Mouse (Mus musculus) liver, embryonic 15.5 days (tissue): ENCODE measurements around the gene Ugt2b35. TPM values are rescaled to one million over a fixed set of nuclear protein-coding genes. Genes with fewer than 3 reads are reported as not detected.
"Not testable (repeated sequence)": the region's sequence is repeated elsewhere in the genome, so short reads cannot be mapped to it uniquely, and the experiment has no call there.

Experiments
- ATAC-seq: fragments of 200-750 bp; cut with Nextera tagmentation; 2 replicates; pipeline ENCODE4 v1.8.0; 2017; ENCODE audit warnings: moderate number of reproducible peaks, mild to moderate bottlenecking, moderate library complexity; ENCODE audit not compliant: insufficient read depth
- H3K27ac ChIP-seq: fragments of 300-500 bp; sonication (generic); replicated peaks from 2 replicates; pipeline ENCODE4 v1.5.1; 2015; ENCODE audit warnings: mild to moderate bottlenecking, inconsistent platforms
- H3K27me3 ChIP-seq: fragments of 300-500 bp; sonication (generic); 2 replicates; pipeline ENCODE4 v1.6.1; 2015; ENCODE audit warnings: mild to moderate bottlenecking, inconsistent platforms
- H3K36me3 ChIP-seq: fragments of 300-500 bp; sonication (generic); replicated peaks from 2 replicates; pipeline ENCODE4 v1.6.1; 2015; ENCODE audit warnings: moderate library complexity, mild to moderate bottlenecking, inconsistent platforms
- H3K4me1 ChIP-seq: fragments of 300-500 bp; sonication (generic); replicated peaks from 2 replicates; pipeline ENCODE4 v1.6.1; 2015; ENCODE audit warnings: inconsistent platforms
- H3K4me2 ChIP-seq: fragments of 300-500 bp; sonication (generic); 2 replicates; pipeline ENCODE4 v1.6.1; 2015; ENCODE audit warnings: moderate library complexity, mild to moderate bottlenecking, inconsistent platforms
- H3K4me3 ChIP-seq: fragments of 300-500 bp; sonication (generic); replicated peaks from 2 replicates; pipeline ENCODE4 v1.5.1; 2015; ENCODE audit warnings: mild to moderate bottlenecking, inconsistent platforms
- H3K9ac ChIP-seq: fragments of 300-500 bp; sonication (generic); 2 replicates; pipeline ENCODE4 v1.6.1; 2015; ENCODE audit warnings: moderate library complexity, mild to moderate bottlenecking, inconsistent platforms
- H3K9me3 ChIP-seq: fragments of 300-500 bp; sonication (generic); replicated peaks from 2 replicates; pipeline ENCODE4 v1.6.1; 2016; ENCODE audit warnings: inconsistent platforms
- WGBS: fragments of 180-500 bp; shearing (Covaris S2); methylation state at CpG from one replicate; pipeline ENCODE4 v1.1.7; 2015; ENCODE audit warnings: mixed read lengths; ENCODE audit not compliant: insufficient replicate concordance; 5-methylcytosine and 5-hydroxymethylcytosine counted together
- polyA plus RNA-seq: library from polyadenylated mRNA; unstranded; fragments of >200 nt; fragmentation: Nextera tagmentation; extraction: Ambion mirVana; gene quantifications from 2 replicates; pipeline ENCODE4 v1.2.1, GENCODE M21; 2015

Gene Ugt2b35
- 1.3 and 1.8 TPM in 2 replicates for polyA plus RNA-seq

DNA sequence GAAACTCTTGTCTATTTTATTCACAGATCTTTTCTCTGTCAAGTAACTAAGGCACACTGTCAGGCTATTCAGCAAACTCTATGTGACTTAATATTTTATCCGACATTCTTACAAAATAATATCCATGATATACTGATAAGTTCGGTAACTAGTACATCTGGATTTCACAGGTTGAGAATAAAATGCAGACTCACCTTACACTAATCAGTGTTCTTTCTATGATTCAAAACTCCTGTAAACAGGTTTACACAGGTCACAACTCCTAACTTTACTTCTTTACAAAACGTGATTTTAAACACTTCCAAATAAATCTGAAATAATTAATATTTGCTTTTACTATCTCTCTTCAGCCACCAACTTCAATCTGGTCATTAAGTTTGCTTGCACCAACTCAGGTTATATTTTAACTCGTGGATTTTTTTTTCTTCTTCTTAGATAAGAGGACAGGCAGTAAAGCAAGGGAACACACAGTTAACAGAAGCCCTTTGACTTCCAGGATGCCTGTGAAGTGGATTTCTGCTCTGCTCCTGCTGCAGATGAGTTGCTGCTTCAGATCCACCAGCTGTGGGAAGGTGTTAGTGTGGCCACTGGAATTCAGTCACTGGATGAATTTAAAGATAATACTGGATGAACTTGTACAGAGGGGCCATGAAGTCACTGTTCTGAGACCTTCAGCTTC is at the start of gene Ugt2b35:
Gene Ugt2b35 (plus strand): TSS at position 466 of the 679 bp plus-strand sequence.
- no peaks in the 10 kb centered on the region for H3K4me1 ChIP-seq
- H3K36me3 ChIP-seq = no peaks in the 10 kb centered on the region
- peak within 1 kb of the TSS; percentile 18; the same call in 1 of the 2 replicates for H3K4me3 ChIP-seq
- H3K27me3 ChIP-seq = no peaks in the 10 kb centered on the region
- no peak within 1 kb of the TSS for H3K9ac ChIP-seq
- H3K27ac ChIP-seq = peak within 1 kb of the TSS; percentile 62; the same call in 1 of the 2 replicates
- no peaks in the 10 kb centered on the region for H3K9me3 ChIP-seq
- H3K4me2 ChIP-seq = peak within 1 kb of the TSS; percentile 25
- ATAC-seq = peak; percentile 60; the same call in 1 of the 2 replicates
- 51% methylated on average over 4 of the region's 4 CpGs for WGBS

GRCm38 (mm10) chr5:86960504-86960903 is 40.2 kb upstream of the Ugt2b35 start:
- Histone ChIP-seq H3K4me2 (no peak overlapping the region), H3K27ac (no peak overlapping the region)
- 44% methylated on average over 3 of the region's 3 CpGs for WGBS

DNA sequence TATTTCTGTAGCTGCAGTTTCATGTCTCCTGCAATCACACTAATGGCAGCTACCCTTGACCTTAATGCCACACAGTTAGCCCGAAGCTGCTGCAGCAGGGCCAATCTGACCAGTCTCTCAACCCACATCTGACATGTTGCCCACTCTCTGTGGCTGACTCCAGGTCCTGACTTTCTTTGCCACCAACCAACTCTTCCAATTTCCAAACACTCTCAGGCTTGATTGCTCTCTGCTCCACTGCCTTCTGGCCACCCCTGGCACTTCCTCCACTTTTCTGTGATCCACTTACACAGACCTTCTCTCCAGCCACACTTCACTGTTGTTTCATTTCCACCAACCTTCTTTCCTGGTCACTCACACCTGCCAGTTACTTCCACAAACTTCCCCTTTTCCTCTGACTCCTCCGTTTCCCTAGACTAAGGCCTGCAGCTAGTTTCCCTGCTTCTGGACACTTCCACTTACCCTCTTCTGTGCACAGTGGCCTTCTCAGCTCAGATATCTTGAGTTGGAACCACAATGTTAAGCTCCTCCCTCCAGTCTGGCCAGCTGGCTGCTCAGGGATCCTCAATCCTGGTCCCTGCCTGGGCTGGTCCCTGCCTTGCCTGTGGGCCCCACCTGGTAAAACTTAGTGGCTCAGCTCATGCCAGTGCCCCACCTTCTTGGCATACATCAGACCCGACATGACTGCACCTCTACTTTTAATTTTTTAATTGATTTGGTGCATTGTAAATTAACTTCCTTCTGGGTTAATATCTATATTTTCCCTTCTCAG is 38.9 kb upstream of the Ugt2b35 start:
- Histone ChIP-seq H3K4me1 (no peaks in the 10 kb centered on the region), H3K27me3 (no peaks in the 10 kb centered on the region), H3K36me3 (no peaks in the 10 kb centered on the region), H3K9me3 (no peaks in the 10 kb centered on the region), H3K4me3 (no peak overlapping the region), H3K9ac (no peak overlapping the region), H3K4me2 (no peak overlapping the region), H3K27ac (no peak overlapping the region)
- WGBS = 36% methylated on average over 3 of the region's 3 CpGs
- no peak for ATAC-seq

More at GRCm38 (mm10) chr5:86960504-86960903, 40.2 kb upstream of the Ugt2b35 start:
- Histone ChIP-seq H3K4me3 (no peak overlapping the region), H3K36me3 (no peaks in the 10 kb centered on the region), H3K9me3 (no peaks in the 10 kb centered on the region), H3K9ac (no peak overlapping the region), H3K4me1 (no peaks in the 10 kb centered on the region), H3K27me3 (no peaks in the 10 kb centered on the region)
- ATAC-seq = no peak

GRCm38 (mm10) chr5:86962849-86963248 is 37.8 kb upstream of the Ugt2b35 start:
- not testable (repeated sequence) for H3K36me3 ChIP-seq, H3K9ac ChIP-seq, H3K27me3 ChIP-seq, ATAC-seq, H3K27ac ChIP-seq, H3K4me3 ChIP-seq, H3K4me1 ChIP-seq, H3K4me2 ChIP-seq, H3K9me3 ChIP-seq
- 46% methylated on average over 1 of the region's 1 CpGs for WGBS

GRCm38 (mm10) chr5:86967271-86967670 is 33.4 kb upstream of the Ugt2b35 start:
- H3K4me1 ChIP-seq, ATAC-seq, H3K27ac ChIP-seq, H3K4me3 ChIP-seq, H3K27me3 ChIP-seq, H3K9ac ChIP-seq, H3K4me2 ChIP-seq, H3K36me3 ChIP-seq, H3K9me3 ChIP-seq: not testable (repeated sequence)
- 63% methylated on average over 5 of the region's 5 CpGs for WGBS

- 63% methylated on average over 6 of the region's 6 CpGs for WGBS
- H3K27ac ChIP-seq = no peak overlapping the region
Measured at GRCm38 (mm10) chr5:87004735-87005134, 4.1 kb downstream of the Ugt2b35 start.

DNA sequence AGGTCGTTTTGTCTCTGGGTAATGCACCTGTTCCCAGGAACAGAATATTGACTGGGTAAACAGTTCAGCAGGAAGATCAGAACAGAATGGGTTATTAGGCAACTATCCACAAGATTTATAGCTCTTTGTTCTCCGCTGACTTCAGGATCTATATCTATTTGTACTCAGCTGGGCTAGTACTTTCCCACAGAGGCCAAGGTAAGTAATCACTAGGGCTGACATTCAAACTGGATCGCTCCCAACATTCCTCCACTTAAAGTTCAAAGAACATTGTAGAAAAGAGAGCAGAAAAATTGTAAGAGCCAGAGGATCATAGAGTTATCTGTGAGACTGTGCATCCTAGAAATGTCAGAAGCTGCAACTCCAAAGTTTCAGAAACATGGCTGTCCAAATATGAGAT is 14.8 kb downstream of the Ugt2b35 start:
- 30% methylated on average over 3 of the region's 3 CpGs for WGBS
- no peak for ATAC-seq
- H3K4me1 ChIP-seq = no peaks in the 10 kb centered on the region

More at GRCm38 (mm10) chr5:87004735-87005134, 4.1 kb downstream of the Ugt2b35 start:
- ATAC-seq = peak; percentile 37; the same call in 1 of the 2 replicates
- Histone ChIP-seq H3K27me3 (no peaks in the 10 kb centered on the region), H3K9ac (no peak overlapping the region), H3K9me3 (no peaks in the 10 kb centered on the region), H3K4me1 (no peaks in the 10 kb centered on the region), H3K4me2 (no peak overlapping the region), H3K4me3 (no peak overlapping the region), H3K36me3 (no peaks in the 10 kb centered on the region)

GRCm38 (mm10) chr5:87027359-87027758 is 26.7 kb downstream of the Ugt2b35 start:
- no peaks in the 10 kb centered on the region for H3K36me3 ChIP-seq
- no peaks in the 10 kb centered on the region; the same call in 1 of the 2 replicates for H3K9me3 ChIP-seq
- H3K9ac ChIP-seq = no peak overlapping the region
- H3K4me1 ChIP-seq = no peaks in the 10 kb centered on the region
- 46% methylated on average over 3 of the region's 3 CpGs for whole genome bisulfite sequencing
- no peak for ATAC-seq
- no peak overlapping the region for H3K27ac ChIP-seq
- H3K4me2 ChIP-seq = no peak overlapping the region
- H3K27me3 ChIP-seq = no peaks in the 10 kb centered on the region
- no peak overlapping the region for H3K4me3 ChIP-seq

More for the DNA sequence above, 14.8 kb downstream of the Ugt2b35 start:
- no peak overlapping the region for H3K4me2 ChIP-seq
- no peak overlapping the region for H3K27ac ChIP-seq
- no peaks in the 10 kb centered on the region for H3K9me3 ChIP-seq
- H3K9ac ChIP-seq = no peak overlapping the region
- H3K4me3 ChIP-seq = no peak overlapping the region
- H3K36me3 ChIP-seq = no peaks in the 10 kb centered on the region
- no peaks in the 10 kb centered on the region for H3K27me3 ChIP-seq

DNA sequence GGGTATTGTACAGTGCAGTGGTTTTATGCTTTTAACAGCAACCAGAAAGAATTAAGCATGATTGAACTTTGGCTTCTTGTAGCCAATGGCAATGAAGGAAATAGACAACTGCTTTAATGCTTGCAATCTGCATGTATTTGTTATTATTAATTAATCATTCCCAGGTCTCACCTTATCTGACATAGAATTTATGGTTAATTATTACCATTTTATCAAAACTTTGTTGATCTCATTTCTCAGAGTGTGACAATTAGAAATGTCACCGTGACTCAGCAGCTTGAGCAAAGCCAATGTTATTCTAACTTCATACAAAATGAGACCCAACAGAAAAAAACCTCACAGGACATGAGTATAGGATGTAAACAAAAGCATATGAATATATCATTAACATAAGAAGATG is 30.0 kb downstream of the Ugt2b35 start:
- Histone ChIP-seq H3K27ac (no peak overlapping the region), H3K36me3 (no peaks in the 10 kb centered on the region), H3K9ac (no peak overlapping the region), H3K4me2 (no peak overlapping the region), H3K4me1 (no peaks in the 10 kb centered on the region), H3K9me3 (no peaks in the 10 kb centered on the region; the same call in 1 of the 2 replicates), H3K27me3 (no peaks in the 10 kb centered on the region), H3K4me3 (no peak overlapping the region)
- no peak for ATAC-seq
- 56% methylated on average over 1 of the region's 1 CpGs for WGBS
